Mouse (Mus musculus): Measurements from ENCODE around the gene Pacrg. TPM values are rescaled to one million over a fixed set of nuclear protein-coding genes. Genes with fewer than 3 reads are reported as not detected.

Gene Pacrg
- polyA plus RNA-seq, 1 experiment = 5.5 TPM

DNA sequence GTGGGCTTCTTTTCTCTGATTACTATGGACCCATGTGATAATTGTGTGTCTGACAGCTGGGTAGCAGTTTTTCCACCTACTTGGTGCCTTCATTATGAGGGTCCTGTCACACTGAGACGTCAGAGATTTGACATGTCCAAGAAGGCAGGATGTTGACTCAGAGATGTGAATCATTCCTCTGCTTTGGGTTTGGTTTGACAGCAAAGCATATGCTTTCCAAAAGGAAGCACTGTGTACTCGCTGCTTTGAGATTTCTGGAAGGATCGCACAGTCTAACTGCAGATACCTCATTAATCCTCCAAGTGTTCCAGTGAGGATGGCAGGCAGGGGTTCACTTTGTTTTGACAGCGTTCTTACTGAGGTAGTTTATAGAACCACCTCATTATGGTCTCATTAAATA is 178.8 kb downstream of the Pacrg start:
- no peak overlapping the region for H3K4me3 ChIP-seq (ENCODE audit: insufficient read depth, poor library complexity, severe bottlenecking)
- TF ChIP-seq MYOG (IDR thresholded peaks at IDR 0.05; ENCODE audit: control insufficient read depth, extremely low read depth, insufficient read length) (no peak), MAX (IDR thresholded peaks at IDR 0.05) (no peak), FOSL1 (IDR thresholded peaks at IDR 0.05; ENCODE audit: insufficient read depth, low read length, poor library complexity, severe bottlenecking) (peak; percentile 11), USF1 (IDR thresholded peaks at IDR 0.05; ENCODE audit: low read depth) (no peak), CTCF (IDR thresholded peaks at IDR 0.05; ENCODE audit: control insufficient read depth, insufficient read depth, insufficient read length) (no peak), CEBPB (IDR thresholded peaks at IDR 0.05; ENCODE audit: low read depth) (no peak), MYOD1 (IDR thresholded peaks at IDR 0.05; ENCODE audit: control insufficient read depth, insufficient read length, low read depth) (no peak)
- no peaks in the 10 kb centered on the region for H3K36me3 ChIP-seq (ENCODE audit: control insufficient read depth, insufficient read depth)
- no peaks in the 10 kb centered on the region for H3K79me2 ChIP-seq (ENCODE audit: control insufficient read depth, insufficient read depth)
- no peaks in the 10 kb centered on the region for H3K27me3 ChIP-seq (ENCODE audit: control insufficient read depth, insufficient read depth, insufficient read length)
- no peak overlapping the region for H3ac ChIP-seq (ENCODE audit: control insufficient read depth, insufficient read length, low read depth)
- no peaks in the 10 kb centered on the region for H3K79me3 ChIP-seq (ENCODE audit: low read depth)

DNA sequence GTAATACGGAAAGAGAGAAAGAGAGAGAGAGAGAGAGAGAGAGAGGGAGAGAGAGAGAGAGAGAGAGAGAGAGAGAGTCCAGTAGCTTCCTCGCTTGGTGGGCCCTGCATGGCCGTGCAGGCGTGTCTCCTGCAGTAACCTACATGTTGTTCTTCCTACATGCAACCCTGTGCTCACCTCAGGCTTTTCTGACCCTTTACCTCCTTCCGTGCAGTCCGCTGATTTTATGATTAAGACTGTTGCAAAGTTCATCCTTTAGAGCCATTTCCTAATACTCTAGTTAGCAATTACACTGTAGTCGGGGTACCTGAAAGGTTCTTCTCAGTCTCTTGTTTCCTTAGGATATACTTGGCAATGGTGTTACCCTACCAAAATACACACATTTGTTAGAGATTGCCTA is 196.5 kb downstream of the Pacrg start:
- no peak overlapping the region for H3K4me3 ChIP-seq (ENCODE audit: insufficient read depth, poor library complexity, severe bottlenecking)
- H3K27me3 ChIP-seq (ENCODE audit: control insufficient read depth, insufficient read depth, insufficient read length) = no peaks in the 10 kb centered on the region
- TF ChIP-seq USF1 (IDR thresholded peaks at IDR 0.05; ENCODE audit: low read depth) (no peak), MYOD1 (IDR thresholded peaks at IDR 0.05; ENCODE audit: control insufficient read depth, insufficient read length, low read depth) (no peak), MYOG (IDR thresholded peaks at IDR 0.05; ENCODE audit: control insufficient read depth, extremely low read depth, insufficient read length) (no peak), CTCF (IDR thresholded peaks at IDR 0.05; ENCODE audit: control insufficient read depth, insufficient read depth, insufficient read length) (no peak), FOSL1 (IDR thresholded peaks at IDR 0.05; ENCODE audit: insufficient read depth, low read length, poor library complexity, severe bottlenecking) (no peak), CEBPB (IDR thresholded peaks at IDR 0.05; ENCODE audit: low read depth) (no peak), MAX (IDR thresholded peaks at IDR 0.05) (no peak)
- H3K36me3 ChIP-seq (ENCODE audit: control insufficient read depth, insufficient read depth) = no peaks in the 10 kb centered on the region
- no peaks in the 10 kb centered on the region for H3K79me2 ChIP-seq (ENCODE audit: control insufficient read depth, insufficient read depth)
- no peaks in the 10 kb centered on the region for H3K79me3 ChIP-seq (ENCODE audit: low read depth)
- H3ac ChIP-seq (ENCODE audit: control insufficient read depth, insufficient read length, low read depth) = no peak overlapping the region

DNA sequence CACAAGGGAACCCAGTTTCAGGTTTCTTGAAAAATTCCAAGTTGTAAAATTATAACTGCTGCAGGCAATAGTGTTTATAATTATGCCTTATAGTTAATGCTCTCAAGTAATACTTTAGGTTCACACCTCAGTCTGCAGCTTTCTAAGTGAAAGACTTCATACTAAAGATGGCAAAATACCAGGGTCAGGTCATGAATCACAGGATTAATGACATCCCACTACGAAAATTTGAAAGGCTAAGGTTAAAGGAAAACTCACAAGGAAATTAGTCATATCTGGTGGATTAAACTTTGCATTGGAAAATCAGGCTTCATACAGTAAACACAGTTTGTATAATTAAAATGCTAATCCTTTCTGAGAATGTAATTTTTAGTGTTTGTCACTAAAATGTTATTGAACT is 200.3 kb downstream of the Pacrg start:
- Histone ChIP-seq H3K36me3 (ENCODE audit: control insufficient read depth, insufficient read depth) (no peaks in the 10 kb centered on the region), H3K79me3 (ENCODE audit: low read depth) (no peaks in the 10 kb centered on the region), H3K4me3 (ENCODE audit: insufficient read depth, poor library complexity, severe bottlenecking) (no peak overlapping the region), H3K79me2 (ENCODE audit: control insufficient read depth, insufficient read depth) (no peaks in the 10 kb centered on the region), H3K27me3 (ENCODE audit: control insufficient read depth, insufficient read depth, insufficient read length) (no peaks in the 10 kb centered on the region), H3ac (ENCODE audit: control insufficient read depth, insufficient read length, low read depth) (no peak overlapping the region)
- TF ChIP-seq CTCF (IDR thresholded peaks at IDR 0.05; ENCODE audit: control insufficient read depth, insufficient read depth, insufficient read length) = no peak

DNA sequence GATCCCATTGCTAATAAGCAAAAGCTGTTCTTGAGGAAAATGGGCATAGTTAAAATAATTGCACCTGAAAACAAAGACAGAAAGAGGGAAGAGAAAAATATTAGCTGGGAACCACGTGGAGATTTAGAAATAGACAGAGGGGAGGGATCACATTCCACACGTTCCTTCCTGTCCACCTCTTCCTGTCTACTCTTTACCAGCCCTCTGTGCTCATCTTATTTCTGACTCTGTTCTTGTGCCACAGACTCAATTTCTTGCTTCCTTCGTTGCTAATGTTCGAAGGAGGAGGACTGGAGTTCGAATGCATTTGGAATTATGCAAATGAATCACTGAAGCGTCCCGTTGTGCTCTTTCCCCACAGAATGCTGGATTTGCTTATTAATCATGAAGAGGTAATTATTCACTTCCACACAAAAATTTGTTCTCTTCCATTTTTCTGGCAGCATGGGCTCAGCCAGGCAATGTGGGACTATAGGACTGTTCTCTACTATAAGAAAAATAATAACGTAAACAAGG is 204.1 kb downstream of the Pacrg start:
- Histone ChIP-seq H3ac (ENCODE audit: control insufficient read depth, insufficient read length, low read depth) (no peak overlapping the region), H3K27me3 (ENCODE audit: control insufficient read depth, insufficient read depth, insufficient read length) (no peaks in the 10 kb centered on the region), H3K79me2 (ENCODE audit: control insufficient read depth, insufficient read depth) (no peaks in the 10 kb centered on the region), H3K4me3 (ENCODE audit: insufficient read depth, poor library complexity, severe bottlenecking) (no peak overlapping the region), H3K36me3 (ENCODE audit: control insufficient read depth, insufficient read depth) (no peaks in the 10 kb centered on the region), H3K79me3 (ENCODE audit: low read depth) (no peaks in the 10 kb centered on the region)
- TF ChIP-seq CEBPB (IDR thresholded peaks at IDR 0.05; ENCODE audit: low read depth) = no peak
- no peak for TF ChIP-seq FOSL1 (IDR thresholded peaks at IDR 0.05; ENCODE audit: insufficient read depth, low read length, poor library complexity, severe bottlenecking)
- TF ChIP-seq USF1 (IDR thresholded peaks at IDR 0.05; ENCODE audit: low read depth) = no peak
- TF ChIP-seq MAX (IDR thresholded peaks at IDR 0.05) = no peak
- TF ChIP-seq CTCF (IDR thresholded peaks at IDR 0.05; ENCODE audit: control insufficient read depth, insufficient read depth, insufficient read length) = no peak
- no peak for TF ChIP-seq MYOD1 (IDR thresholded peaks at IDR 0.05; ENCODE audit: control insufficient read depth, insufficient read length, low read depth)
- no peak for TF ChIP-seq MYOG (IDR thresholded peaks at IDR 0.05; ENCODE audit: control insufficient read depth, extremely low read depth, insufficient read length)

DNA sequence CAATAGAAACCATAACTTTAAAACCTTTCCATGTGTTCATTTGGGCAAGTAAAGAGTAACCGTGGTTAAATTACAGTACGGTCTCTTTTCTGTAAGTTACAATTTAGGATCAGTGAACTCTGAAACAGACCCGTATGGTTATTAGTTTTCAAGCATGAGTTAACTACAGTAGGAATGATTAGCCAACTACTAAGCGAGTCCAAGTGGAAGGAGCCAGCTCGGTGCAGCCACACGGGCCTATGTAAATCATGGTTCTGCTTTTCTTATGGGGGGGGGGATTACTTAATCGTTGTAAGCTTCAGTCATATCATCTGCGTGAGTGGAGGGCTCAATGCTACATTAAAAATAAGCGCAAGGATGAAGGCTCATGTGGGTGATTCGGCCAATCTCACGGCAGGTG is 204.6 kb downstream of the Pacrg start:
- Histone ChIP-seq H3K79me2 (ENCODE audit: control insufficient read depth, insufficient read depth) (no peaks in the 10 kb centered on the region), H3K27me3 (ENCODE audit: control insufficient read depth, insufficient read depth, insufficient read length) (no peaks in the 10 kb centered on the region), H3K36me3 (ENCODE audit: control insufficient read depth, insufficient read depth) (no peaks in the 10 kb centered on the region), H3K4me3 (ENCODE audit: insufficient read depth, poor library complexity, severe bottlenecking) (no peak overlapping the region), H3K79me3 (ENCODE audit: low read depth) (no peaks in the 10 kb centered on the region), H3ac (ENCODE audit: control insufficient read depth, insufficient read length, low read depth) (no peak overlapping the region)
- TF ChIP-seq CTCF (IDR thresholded peaks at IDR 0.05; ENCODE audit: control insufficient read depth, insufficient read depth, insufficient read length) (no peak), MYOG (IDR thresholded peaks at IDR 0.05; ENCODE audit: control insufficient read depth, extremely low read depth, insufficient read length) (no peak)

DNA sequence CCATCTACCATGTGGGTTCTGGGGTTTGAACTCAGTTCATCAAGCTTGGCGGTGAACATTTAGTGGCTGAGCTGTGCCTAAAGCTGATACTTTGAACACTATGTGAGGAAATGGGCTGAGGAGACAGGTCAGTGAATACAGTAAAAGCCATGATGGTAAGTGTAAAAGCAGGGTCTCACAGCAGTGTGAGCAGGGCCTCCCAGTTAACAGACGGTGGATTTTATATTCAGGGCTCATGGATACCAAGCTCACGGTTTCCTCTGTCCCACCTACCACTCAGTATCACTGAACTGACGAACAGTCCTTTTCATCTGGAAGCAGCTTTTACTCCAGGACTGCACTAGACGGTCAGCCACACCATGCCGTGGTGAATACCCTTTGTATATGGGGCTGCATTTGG is 205.1 kb downstream of the Pacrg start:
- H3ac ChIP-seq (ENCODE audit: control insufficient read depth, insufficient read length, low read depth) = no peak overlapping the region
- H3K36me3 ChIP-seq (ENCODE audit: control insufficient read depth, insufficient read depth) = no peaks in the 10 kb centered on the region
- no peaks in the 10 kb centered on the region for H3K27me3 ChIP-seq (ENCODE audit: control insufficient read depth, insufficient read depth, insufficient read length)
- TF ChIP-seq FOSL1 (IDR thresholded peaks at IDR 0.05; ENCODE audit: insufficient read depth, low read length, poor library complexity, severe bottlenecking) (no peak), CEBPB (IDR thresholded peaks at IDR 0.05; ENCODE audit: low read depth) (no peak), MAX (IDR thresholded peaks at IDR 0.05) (no peak), MYOD1 (IDR thresholded peaks at IDR 0.05; ENCODE audit: control insufficient read depth, insufficient read length, low read depth) (no peak), CTCF (IDR thresholded peaks at IDR 0.05; ENCODE audit: control insufficient read depth, insufficient read depth, insufficient read length) (no peak), MYOG (IDR thresholded peaks at IDR 0.05; ENCODE audit: control insufficient read depth, extremely low read depth, insufficient read length) (no peak), USF1 (IDR thresholded peaks at IDR 0.05; ENCODE audit: low read depth) (no peak)
- H3K4me3 ChIP-seq (ENCODE audit: insufficient read depth, poor library complexity, severe bottlenecking) = no peak overlapping the region
- H3K79me3 ChIP-seq (ENCODE audit: low read depth) = no peaks in the 10 kb centered on the region
- no peaks in the 10 kb centered on the region for H3K79me2 ChIP-seq (ENCODE audit: control insufficient read depth, insufficient read depth)
